Mouse (Mus musculus) kidney, postnatal 36 days (tissue): ENCODE results near the gene Wtip.
"Not testable (repeated sequence)": the region's sequence is repeated elsewhere in the genome, so short reads cannot be mapped to it uniquely, and the experiment has no call there.

ENCODE experiments used
- DNase-seq, 2 experiments: peaks; one replicate each; pipeline ENCODE4 v3.0.0; 2021 to 2022; ENCODE audit warnings: mixed read lengths in 2 of 2

The Wtip gene

GRCm38 (mm10) chr7:34133117-34133762, at the start of gene Wtip:
TSS of gene Wtip (minus strand) at chr7:34133268.
- peak; percentile 85 to 92 for DNase-seq

- not testable (repeated sequence) for DNase-seq
Measured at GRCm38 (mm10) chr7:34176241-34176640, 43.2 kb upstream of the Wtip start.

- DNase-seq: no peak
Measured at GRCm38 (mm10) chr7:34172251-34172650, 39.2 kb upstream of the Wtip start.

DNA sequence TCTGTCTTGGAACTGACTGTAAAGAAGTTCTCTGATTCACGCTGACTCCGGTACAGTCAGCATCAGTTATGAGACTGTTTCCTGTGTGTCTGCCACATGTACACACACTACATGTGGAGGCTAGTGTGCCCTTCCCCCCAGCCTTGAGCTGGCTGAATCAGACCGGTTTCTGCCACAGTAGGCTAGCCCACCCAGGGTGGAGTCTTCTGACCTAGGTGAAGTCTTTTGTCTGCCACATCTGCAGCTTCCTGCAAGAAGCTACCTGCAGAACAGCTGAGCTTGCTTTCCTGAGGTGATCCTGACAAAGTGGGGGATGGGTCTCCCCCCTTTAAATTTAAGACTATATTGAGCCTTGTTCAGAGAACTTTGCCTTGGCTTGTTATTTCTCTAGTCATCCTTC, 36.4 kb upstream of the Wtip start, which contains the start of gene Uba2:
Uba2 (minus strand) TSS at position 146 of the 400 bp plus-strand sequence.
- DNase-seq: no peak

DNA sequence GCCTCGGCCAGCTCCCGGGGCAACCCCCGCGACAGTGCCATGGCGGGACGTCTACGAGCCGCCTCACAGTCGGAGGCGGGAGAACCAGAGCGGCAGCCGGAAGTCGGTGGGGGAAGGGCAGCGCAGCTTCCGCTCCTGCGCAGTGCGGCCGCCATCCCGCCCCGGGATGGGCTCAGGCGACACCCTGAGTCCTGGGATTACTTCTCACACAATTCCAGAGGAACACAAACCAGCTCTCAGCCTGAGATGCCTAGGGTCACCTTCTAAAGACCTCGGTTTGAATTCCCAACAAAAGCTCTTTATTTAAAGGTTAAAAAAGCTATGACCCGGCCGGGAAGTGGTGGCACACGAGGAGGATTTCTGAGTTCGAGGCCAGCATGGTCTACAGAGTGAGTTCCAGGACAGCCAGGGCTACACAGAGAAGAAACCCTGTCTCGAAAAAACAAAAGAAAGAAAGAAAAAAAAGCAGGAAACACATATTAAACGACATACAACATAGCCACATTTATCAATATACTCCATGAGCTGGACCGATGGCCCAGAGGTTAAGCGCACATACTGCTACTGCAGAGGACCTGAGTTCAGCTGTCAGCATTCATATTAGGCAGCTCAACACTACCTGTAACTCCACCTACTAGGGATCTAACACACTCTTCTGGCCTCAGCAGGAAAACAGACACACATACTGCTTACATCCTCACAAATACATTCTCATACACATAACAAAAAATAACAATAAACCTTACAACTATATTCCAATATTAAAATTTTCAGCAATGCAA, 35.6 kb upstream of the Wtip start:
- peak; percentile 92 to 96 for DNase-seq

GRCm38 (mm10) chr7:34167766-34168469, 34.9 kb upstream of the Wtip start:
- peak in 1 of 2 experiments; percentile 24 for DNase-seq

GRCm38 (mm10) chr7:34166850-34167249, 33.8 kb upstream of the Wtip start:
- peak; percentile 13 to 50 for DNase-seq

- no peak for DNase-seq
Measured at GRCm38 (mm10) chr7:34165999-34166398, 32.9 kb upstream of the Wtip start.

DNA sequence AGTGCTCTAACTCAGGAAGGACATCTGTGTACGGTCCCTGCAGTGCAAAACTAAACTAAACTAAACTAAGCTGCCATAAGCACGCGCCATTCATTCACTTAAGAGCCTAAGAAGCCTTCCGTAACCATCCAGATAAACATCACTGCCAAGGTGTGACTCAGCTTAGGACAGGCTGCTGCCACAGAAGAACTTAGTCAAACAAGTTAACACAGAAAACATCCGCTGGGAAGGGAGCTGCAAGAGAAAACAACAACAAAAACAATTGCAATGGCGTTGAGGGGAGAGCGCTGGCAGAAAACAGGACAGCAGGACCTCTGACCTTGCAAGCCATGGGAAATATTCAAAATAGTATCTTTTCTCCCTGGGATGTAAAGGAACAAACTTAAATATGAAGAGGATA, 31.6 kb upstream of the Wtip start:
- no peak for DNase-seq

- no peak for DNase-seq
Measured at GRCm38 (mm10) chr7:34159167-34159566, 26.1 kb upstream of the Wtip start.

- no peak for DNase-seq
Measured at GRCm38 (mm10) chr7:34157994-34158393, 24.9 kb upstream of the Wtip start.

DNA sequence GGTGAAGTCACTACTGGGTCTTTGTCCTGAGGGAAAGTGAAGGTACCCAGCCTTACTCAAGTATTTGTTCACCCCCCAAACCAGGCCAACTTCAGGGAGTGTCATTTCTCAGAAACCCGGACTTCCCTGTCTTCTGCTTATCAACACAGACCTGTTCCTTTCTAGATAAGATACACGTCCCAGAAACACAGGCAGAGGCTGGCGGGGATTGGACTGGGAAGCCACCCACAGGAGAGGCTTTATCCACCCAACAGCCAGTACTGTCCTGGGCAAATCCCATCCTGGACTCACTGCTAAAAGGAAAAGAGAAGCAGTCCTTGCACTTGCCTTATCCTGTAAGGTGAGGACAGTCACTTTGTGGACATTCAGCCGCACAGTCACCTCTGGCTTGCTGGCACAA, 14.1 kb upstream of the Wtip start:
- DNase-seq: no peak

GRCm38 (mm10) chr7:34141123-34141522, 8.1 kb upstream of the Wtip start:
- no peak for DNase-seq

DNA sequence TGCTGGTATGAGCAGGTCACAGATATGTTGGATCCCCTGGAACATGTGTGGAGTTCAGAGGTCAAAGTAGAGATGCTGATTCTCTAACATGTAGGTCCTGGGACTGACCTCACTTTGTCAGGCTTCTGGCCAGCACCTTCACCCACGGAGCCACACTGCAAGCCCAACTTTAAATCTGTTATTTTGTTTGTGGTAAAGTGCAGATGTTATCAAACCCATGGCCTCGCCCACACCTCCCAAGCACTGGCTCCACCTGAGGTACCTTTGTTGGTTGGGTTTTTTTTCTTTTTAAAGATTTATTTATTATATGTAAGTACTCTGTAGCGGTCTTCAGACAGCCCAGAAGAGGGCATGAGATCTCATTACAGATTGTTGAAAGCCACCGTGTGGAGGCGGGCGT, 6.4 kb upstream of the Wtip start:
- no peak for DNase-seq

DNA sequence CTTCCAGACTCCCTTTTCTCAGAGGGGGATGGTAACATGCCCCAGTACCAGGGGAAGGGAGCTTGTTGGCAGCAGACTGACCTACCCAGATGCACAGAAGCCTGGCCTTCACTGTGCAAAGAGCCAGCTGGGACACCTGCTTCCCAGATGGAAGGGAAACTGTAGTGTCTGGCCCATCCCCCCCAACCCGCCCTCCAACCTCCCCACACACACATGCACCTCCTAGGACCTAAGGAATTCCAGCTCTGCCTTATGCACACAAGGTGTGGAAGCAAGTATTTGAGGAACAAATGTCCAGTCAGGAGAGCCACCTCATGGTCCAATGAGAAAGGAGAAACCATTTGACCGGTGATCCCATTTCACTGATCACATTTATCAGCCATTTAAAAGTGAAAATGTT, 1.3 kb upstream of the Wtip start:
- DNase-seq: no peak

- peak; percentile 16 to 53 for DNase-seq
Measured at GRCm38 (mm10) chr7:34132355-34133079, 551 bp downstream of the Wtip start.

DNA sequence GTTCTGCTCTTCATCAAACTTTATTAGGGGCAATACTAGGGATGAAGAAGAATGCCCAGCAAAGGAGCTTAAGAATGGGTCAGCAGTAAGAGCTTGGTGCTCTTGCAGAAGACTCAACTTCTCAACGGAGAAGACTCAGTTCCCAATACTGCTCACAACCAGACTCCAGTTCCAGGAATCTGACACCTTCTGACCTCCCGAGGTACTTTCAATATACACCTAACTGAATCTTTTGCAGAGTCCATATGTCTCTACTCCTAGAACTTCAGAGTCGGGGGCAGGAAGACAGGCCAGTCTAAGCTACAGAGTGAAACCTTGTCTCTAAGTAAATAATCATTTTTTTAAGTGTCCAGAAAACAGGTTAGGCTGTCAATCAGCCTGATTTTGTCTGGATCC, 1.1 kb downstream of the Wtip start:
- no peak for DNase-seq

DNA sequence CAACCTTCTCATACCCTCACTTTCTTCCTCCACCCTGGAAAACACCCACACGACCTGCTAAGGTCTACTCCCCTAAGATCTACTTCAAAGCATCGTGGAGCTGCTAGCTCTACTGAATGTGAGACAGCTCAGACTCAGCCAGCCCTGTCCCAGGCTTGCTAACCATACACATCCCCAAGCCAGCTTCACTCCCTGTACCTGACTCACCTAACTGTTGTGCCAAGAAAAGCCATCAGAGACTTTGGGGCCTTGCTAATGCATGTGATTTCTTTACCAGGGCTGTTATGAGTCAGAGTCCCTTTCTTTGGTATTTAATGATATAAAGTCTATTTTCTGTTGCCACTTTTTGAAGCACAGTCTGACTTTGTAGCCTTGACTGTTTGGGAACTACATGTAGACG, 1.9 kb downstream of the Wtip start:
- DNase-seq: no peak

DNA sequence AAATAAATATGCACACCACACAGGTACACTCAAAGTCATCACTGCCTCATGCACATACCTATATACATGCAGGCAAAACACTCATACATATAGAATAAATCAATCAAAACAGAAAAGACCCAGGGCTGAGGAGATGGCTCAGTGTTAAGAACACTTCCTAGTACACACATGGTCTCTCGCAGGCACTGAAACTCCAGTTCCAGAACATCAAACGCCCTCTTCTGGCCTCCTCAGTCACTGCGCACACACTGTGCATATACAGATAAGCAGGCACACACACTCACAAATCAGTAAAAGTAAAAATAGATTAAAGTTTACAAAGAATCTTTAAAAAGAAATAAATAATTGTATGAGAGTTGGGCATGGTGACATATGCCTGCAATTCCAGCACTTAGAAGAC, 6.8 kb downstream of the Wtip start:
- no peak for DNase-seq

DNA sequence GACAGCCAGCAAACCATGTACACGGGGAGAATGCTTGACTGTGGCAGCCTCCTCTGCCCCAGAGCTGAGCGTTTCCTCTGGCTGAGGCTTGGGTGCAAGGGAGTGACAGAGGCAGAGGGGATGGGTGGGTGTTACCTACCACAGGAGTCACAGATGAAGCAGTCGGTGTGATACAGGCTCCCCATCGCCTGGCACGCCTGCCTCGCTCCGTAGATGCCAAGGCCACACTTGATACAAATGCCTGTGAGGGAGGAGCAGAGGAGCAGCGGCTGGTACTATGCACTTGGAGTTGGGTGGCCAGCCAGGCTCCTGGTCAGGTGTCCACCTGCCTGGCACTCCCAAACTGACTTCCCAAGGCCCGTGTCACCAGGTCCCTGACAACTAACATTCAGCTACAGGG, 7.7 kb downstream of the Wtip start:
- DNase-seq: no peak

DNA sequence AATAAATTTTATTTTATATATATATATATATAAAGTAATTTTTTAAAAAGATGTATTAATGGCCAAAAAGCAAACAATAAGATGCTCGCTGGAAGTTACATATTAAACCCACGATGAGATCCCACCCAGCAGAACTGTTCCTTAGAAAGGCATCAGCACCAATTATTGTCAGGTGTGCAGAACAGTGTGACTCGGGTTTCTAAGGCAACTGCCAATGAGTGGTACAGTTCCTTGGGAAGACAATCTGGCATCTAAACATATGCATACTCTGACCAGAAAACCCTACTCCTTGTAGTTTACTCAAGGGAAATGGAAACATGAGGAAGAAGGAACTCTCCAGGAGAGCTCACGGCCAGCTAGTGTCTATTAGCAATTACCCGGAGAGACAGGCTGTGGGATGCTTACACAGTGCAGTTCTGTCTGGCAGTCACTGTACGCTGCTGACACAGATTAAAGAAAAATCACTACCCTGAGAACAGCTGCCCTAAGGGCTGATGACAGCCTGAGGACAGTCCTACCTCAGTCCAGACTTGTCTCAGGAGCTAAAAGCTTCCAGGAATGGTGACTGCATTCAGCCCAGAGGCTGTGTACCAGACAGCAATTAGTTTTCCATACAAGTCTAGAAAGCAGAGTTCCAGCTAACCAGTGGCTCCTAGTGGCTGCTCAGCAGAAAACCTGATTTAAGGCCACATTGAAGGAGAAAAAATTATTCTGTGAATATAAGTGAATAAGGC, 9.9 kb downstream of the Wtip start:
- DNase-seq: peak in 1 of 2 experiments; percentile 21

DNA sequence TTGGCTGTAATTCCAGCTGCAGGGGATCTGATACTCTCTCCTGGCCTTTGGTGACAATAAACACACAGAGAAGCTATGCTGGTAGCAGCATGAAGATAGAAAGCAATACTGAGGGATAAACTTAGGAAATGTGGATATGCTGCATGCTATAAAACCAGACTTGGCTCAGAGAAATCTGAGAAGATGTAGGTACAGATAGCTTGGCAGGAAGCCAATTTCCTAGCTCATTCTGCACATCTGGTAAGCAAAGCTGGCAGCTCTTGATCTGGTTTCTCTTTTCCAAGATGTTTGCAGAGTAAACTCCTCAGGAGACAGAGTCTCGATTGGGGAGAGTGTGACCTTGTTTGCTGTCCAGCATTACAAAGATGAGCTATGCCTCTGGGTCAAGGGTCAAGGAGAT, 12.4 kb downstream of the Wtip start:
- DNase-seq: not testable (repeated sequence)
